Mouse (Mus musculus) adrenal gland, postnatal 36 days (tissue): Measurements from ENCODE around the gene Suds3. TPM values are rescaled to one million over a fixed set of nuclear protein-coding genes. Genes with fewer than 3 reads are reported as not detected.

Experiments
- DNase-seq, 2 experiments: peaks; one replicate each; pipeline ENCODE4 v3.0.0; 2021; ENCODE audit warnings: mixed read lengths in 1 of 2
- long read RNA-seq, 2 experiments: library from polyadenylated mRNA; stranded (forward); transcript quantifications; one replicate each; pipeline ENCODE4 v2.0.0; 2021; ENCODE audit warnings: borderline sequencing depth in 2 of 2
- total RNA-seq, 2 experiments: library from RNA; stranded (reverse); gene quantifications; 2 replicates each; pipeline ENCODE4 v1.2.3; 2021

The Suds3 gene
- total RNA-seq: 100 to 1,000 TPM; 115 to 134 TPM
- long read RNA-seq, experiment 1, partial matches to known transcripts: 20 of 276 reads
- long read RNA-seq, experiment 1, other reads (novel, unspliced or antisense): 256 of 276 reads
- long read RNA-seq, experiment 2, partial matches to known transcripts: 11 of 104 reads
- long read RNA-seq, experiment 2, other reads (novel, unspliced or antisense): 93 of 104 reads

GRCm38 (mm10) chr5:117115836-117116366 is at the start of gene Suds3:
TSS of gene Suds3 (minus strand) at chr5:117116113.
- DNase-seq: peak; percentile 95

- no peak for DNase-seq
Measured at GRCm38 (mm10) chr5:117164923-117165322, 49.0 kb upstream of the Suds3 start.

DNA sequence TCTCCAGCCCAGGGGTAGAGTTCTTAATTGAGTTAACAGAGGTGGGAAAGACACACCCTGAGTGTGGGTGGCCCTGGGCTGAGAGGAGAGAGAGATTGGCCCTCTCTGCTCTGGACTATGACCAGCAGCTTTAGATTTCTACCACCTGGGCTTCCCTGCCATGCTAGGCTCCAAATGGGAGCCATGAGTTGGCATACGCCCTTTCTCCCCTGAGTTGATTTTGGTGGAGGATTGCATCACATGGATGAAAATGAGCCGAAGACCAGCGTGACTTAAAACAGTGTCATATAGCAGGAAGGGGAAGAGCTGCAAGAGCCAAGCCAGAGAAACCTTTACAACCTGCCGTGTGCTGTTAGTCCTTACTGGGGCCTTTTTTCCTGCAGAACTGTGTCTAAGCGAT is 48.6 kb upstream of the Suds3 start:
- DNase-seq: no peak

- DNase-seq: no peak
Measured at GRCm38 (mm10) chr5:117163790-117164189, 47.9 kb upstream of the Suds3 start.

GRCm38 (mm10) chr5:117160499-117160898 is 44.6 kb upstream of the Suds3 start:
- no peak for DNase-seq

DNA sequence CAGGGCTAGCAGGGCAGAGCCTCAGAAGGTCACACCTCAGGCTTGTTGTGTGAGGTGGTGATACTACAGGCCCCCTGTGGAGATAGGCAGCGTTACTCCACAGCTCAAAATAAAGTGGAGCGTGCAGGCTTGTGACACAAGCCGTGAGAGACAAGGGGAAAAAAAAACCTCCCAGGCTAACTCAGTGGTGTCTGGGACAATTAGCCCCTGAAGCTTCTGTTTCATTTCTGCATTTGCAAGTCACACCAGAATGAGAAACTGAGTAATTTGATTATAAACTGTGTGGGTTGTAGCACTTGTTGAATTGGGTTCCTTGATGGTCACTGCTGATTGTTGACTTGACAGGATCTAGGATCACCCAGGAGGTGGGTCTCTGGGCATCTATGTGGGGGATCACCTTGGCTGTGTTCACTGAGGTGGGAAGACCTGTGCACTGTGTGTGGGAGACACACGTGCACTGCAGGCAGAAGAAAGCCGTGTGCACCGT is 43.9 kb upstream of the Suds3 start:
- no peak for DNase-seq

GRCm38 (mm10) chr5:117159326-117159725 is 43.4 kb upstream of the Suds3 start:
- no peak for DNase-seq

GRCm38 (mm10) chr5:117158335-117159018 is 42.6 kb upstream of the Suds3 start:
- peak; percentile 88 for DNase-seq

DNA sequence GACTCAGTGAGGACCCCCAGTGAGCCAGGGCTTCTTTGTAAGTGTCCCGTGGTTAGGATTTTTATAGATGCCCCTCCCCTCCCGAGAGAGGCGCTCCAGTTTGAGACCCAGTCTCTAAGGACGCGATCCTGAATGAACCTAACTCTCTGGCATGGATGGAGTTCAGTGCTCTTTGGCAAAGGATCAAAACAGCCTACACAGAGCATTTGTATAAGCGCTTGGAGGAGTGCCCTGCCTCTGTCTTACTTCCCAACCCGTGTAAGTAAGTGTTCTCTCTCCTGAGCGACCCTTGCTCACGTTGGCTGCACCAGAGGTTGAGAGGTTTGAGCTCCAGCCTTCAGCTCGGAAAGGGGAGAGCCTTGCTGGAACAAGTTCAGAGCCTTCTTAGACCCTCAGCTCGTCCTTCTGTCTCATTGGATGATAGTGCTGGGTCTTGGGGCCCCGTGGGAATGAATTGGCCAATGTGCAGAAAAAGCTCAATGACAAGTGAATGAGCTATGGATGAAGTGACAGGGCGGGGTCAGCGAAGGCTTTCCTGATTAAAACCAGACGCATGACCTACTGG is 37.7 kb upstream of the Suds3 start:
- no peak for DNase-seq

- DNase-seq: no peak
Measured at GRCm38 (mm10) chr5:117152944-117153343, 37.0 kb upstream of the Suds3 start.

GRCm38 (mm10) chr5:117150068-117150467 is 34.2 kb upstream of the Suds3 start:
- no peak for DNase-seq

DNA sequence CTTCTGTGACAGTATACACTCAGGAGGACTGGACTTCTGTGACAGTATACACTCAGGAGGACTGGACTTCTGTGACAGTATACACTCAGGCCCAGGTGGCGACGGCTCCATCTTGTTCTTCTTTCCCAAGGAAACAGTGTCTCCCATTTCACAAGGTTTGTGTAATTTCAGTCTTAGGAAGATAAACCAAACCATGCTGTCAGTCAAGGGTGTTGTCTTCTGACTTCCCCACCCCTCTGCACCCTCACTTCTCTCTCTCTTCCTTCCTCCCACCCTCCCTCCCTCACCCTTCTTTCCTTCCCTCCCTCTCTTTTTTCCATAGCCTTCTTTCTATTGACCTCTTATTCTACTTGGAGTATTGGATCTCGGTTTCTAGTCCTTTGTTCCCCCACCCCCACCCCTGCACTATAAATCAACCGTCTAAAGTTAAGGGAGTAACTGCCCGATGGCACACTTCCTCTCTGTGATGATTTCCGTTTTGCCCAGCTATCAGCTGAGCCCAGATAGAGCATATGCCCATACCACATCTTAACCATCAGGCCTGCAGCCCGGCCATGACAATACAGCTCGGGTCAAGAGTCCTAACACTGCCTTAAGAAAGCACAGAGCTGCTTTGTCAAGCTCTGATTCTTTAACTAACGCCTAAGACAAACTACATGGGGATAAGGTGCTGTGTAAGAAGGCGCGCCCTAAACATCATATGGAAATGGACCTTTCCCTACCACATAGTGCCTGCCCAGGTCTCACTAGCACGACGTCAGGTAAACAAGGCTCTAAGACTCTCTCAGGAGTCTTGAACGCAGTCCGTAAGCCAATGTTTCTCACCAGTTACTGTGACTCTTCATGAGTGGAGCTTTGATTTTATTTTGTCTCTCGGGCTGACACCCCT is 33.4 kb upstream of the Suds3 start:
- DNase-seq: no peak

- no peak for DNase-seq
Measured at GRCm38 (mm10) chr5:117147187-117148095, 31.5 kb upstream of the Suds3 start.

GRCm38 (mm10) chr5:117146165-117146564 is 30.3 kb upstream of the Suds3 start:
- no peak for DNase-seq

GRCm38 (mm10) chr5:117143721-117144135 is 27.8 kb upstream of the Suds3 start:
- DNase-seq: peak; percentile 66 to 72

DNA sequence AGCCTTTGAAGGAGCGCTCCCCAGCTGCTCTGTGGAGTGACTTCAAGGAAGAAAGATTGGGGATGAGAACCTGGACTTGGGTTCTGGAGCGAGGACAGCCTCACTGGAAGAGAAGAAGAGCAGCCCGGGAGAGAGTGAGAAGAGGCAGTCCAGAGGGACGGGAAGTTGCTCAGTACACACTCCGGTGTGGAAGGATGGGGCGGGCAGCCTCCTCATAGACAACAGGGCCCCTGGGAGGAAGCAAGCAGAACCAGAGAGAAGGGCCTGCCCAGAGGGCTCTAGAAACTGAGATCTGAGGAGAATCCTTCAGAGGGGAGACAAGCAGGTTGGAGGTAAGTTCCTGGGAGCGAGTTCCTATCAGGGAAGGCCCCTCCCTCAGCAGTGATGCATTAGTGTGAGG is 24.5 kb upstream of the Suds3 start:
- DNase-seq: no peak

DNA sequence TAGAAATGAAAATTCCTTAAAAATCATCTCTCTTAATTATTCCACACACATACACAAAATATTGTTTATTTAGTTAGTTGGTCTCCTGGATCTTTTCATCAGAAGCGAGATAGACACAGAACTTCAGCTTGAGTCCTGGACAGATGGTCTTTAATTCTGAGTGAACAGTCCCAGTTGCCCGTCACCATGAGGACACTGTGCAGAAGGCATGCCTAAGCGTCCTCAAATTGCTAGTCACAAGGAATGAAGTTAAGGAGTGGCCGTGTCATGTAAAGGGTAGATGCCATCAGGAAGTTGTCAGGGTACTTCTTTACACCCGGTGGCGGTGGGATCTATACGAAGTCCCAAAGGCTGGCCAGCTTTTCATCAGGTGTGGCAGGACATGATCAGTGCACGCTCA is 23.9 kb upstream of the Suds3 start:
- no peak for DNase-seq

- no peak for DNase-seq
Measured at GRCm38 (mm10) chr5:117138295-117138988, 22.5 kb upstream of the Suds3 start.

GRCm38 (mm10) chr5:117137594-117137993 is 21.7 kb upstream of the Suds3 start:
- no peak for DNase-seq

GRCm38 (mm10) chr5:117137011-117137410 is 21.1 kb upstream of the Suds3 start:
- no peak for DNase-seq
